8 mouse cellular contexts compared by ENCODE assay signal in the genomic region with DNA sequence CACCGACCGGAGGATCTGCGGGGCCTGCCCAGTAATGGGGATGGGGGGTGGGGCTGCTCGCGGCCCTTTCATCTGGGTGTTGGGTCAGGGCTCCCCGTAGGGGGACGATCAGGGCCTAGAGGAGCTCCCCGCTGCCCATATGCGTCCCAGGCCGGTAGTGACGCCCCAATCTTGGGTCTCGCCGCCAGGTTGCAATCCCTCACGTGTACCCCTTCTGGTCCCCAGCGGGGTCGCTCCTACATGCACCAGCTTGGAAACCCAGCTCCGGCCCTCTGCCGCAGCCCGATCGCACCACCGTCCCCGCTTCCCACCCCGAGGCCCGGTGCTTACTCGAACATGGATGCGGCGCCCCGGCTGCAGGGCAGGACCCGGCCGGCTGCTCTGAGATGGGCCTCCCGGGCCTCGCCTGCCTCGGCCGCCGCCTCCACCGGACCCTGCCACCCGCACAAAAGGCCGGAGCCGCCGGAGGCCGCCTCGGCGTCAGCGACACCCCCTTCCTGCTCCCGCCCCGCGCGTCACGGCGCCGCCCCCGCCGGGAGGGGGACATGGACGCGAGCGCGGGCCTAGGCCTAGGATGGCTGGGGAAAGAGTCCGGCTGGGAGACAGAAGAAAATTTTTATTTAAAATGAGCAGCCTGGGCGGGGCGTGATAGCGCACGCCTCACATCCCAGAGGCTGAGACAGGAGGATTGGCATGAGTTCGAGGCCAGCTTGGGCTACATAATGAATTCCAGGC. TPM values are rescaled to one million over a fixed set of nuclear protein-coding genes. Genes with fewer than 3 reads are reported as not detected.
A peak's percentile ranks its signal among the peaks of the same experiment; 100 is the strongest.
DNase-seq lines count a peak whose midpoint lies in the region; ATAC-seq lines count a peak whose summit lies in the region.

No protein-coding gene starts in this region.

- ATAC-seq in erythroblast, adult 5-6 weeks (replicated peaks; ENCODE audit: low FRiP score, poor library complexity, severe bottlenecking), result no peak
- ATAC-seq in limb, embryonic 12.5 days (ENCODE audit: insufficient number of reproducible peaks, insufficient read depth, low FRiP score, low TSS enrichment, low read depth), result peak; percentile 85
- peak; percentile 79 for ATAC-seq in midbrain, embryonic 13.5 days

- H3K27ac ChIP-seq in embryonic facial prominence, embryonic 10.5 days (replicated peaks), result peak overlapping the region; percentile 98
- peak overlapping the region; percentile 95 for H3K27ac ChIP-seq in limb, embryonic 12.5 days
- peak overlapping the region; percentile 99 for H3K27ac ChIP-seq in midbrain, embryonic 13.5 days

- no peaks in the 10 kb centered on the region for H3K9me3 ChIP-seq in erythroblast, embryonic 14.5 days (ENCODE audit: control insufficient read depth, low read length)
- no peaks in the 10 kb centered on the region for H3K9me3 ChIP-seq in embryonic facial prominence, embryonic 10.5 days
- H3K9me3 ChIP-seq in limb, embryonic 12.5 days, result no peaks in the 10 kb centered on the region
- no peaks in the 10 kb centered on the region for H3K9me3 ChIP-seq in midbrain, embryonic 13.5 days

- under 1% methylated on average over 63 of the region's 63 CpGs for WGBS in embryonic facial prominence, embryonic 10.5 days
- under 1% methylated on average over 59 of the region's 63 CpGs for WGBS in limb, embryonic 12.5 days
- under 1% methylated on average over 61 of the region's 63 CpGs for WGBS in midbrain, embryonic 13.5 days

- H3K36me3 ChIP-seq in erythroblast, embryonic 14.5 days (ENCODE audit: control insufficient read depth), result no peaks in the 10 kb centered on the region
- H3K36me3 ChIP-seq in embryonic facial prominence, embryonic 10.5 days (replicated peaks), result peaks cover 23% of the 10 kb centered on the region
- H3K36me3 ChIP-seq in limb, embryonic 12.5 days, result peaks cover 15% of the 10 kb centered on the region; the same call in 1 of the 2 replicates
- peaks cover 19% of the 10 kb centered on the region for H3K36me3 ChIP-seq in midbrain, embryonic 13.5 days

- peak overlapping the region; percentile 67 for H3K4me3 ChIP-seq in erythroblast, embryonic 14.5 days (replicated peaks)
- peak overlapping the region; percentile 93 for H3K4me3 ChIP-seq in embryonic facial prominence, embryonic 10.5 days
- H3K4me3 ChIP-seq in limb, embryonic 12.5 days (replicated peaks), result peak overlapping the region; percentile 79
- H3K4me3 ChIP-seq in midbrain, embryonic 13.5 days (replicated peaks), result peak overlapping the region; percentile 95

- no peaks in the 10 kb centered on the region for H3K27me3 ChIP-seq in erythroblast, embryonic 14.5 days (ENCODE audit: control insufficient read depth)
- H3K27me3 ChIP-seq in embryonic facial prominence, embryonic 10.5 days (replicated peaks; ENCODE audit: low read depth, poor library complexity, severe bottlenecking), result no peaks in the 10 kb centered on the region
- no peaks in the 10 kb centered on the region for H3K27me3 ChIP-seq in limb, embryonic 12.5 days
- H3K27me3 ChIP-seq in midbrain, embryonic 13.5 days, result no peaks in the 10 kb centered on the region

- peaks cover 46% of the 10 kb centered on the region for H3K4me1 ChIP-seq in erythroblast, embryonic 14.5 days (ENCODE audit: control insufficient read depth)
- H3K4me1 ChIP-seq in embryonic facial prominence, embryonic 10.5 days, result peaks cover 49% of the 10 kb centered on the region
- peaks cover 55% of the 10 kb centered on the region for H3K4me1 ChIP-seq in limb, embryonic 12.5 days (replicated peaks)
- peaks cover 47% of the 10 kb centered on the region for H3K4me1 ChIP-seq in midbrain, embryonic 13.5 days (replicated peaks)

- peak overlapping the region; percentile 64 for H3K4me2 ChIP-seq in limb, embryonic 12.5 days
- peak overlapping the region; percentile 83 for H3K4me2 ChIP-seq in midbrain, embryonic 13.5 days (replicated peaks)

- peak; percentile 91 for DNase-seq in embryonic facial prominence, embryonic 10.5 days (ENCODE audit: low spot score)
- peak; percentile 93 to 96 for DNase-seq in heart, adult 18-20 months
- peak; percentile 92 for DNase-seq in kidney, adult 18-20 months
- peak; percentile 63 for DNase-seq in spleen, adult 12 weeks (ENCODE audit: low spot score)

- H3K9ac ChIP-seq in limb, embryonic 12.5 days (replicated peaks), result peak overlapping the region; percentile 92
- H3K9ac ChIP-seq in midbrain, embryonic 13.5 days (replicated peaks), result peak overlapping the region; percentile 99

RNA-seq across cellular contexts. Expression of a gene that starts 5.0 kb away (rescaled TPM):
- 0.46 and 0.52 TPM in 2 replicates for polyA plus RNA-seq in erythroblast, embryonic 14.5 days (2012)
- 20.9 and 27.9 TPM in 2 replicates for total RNA-seq in erythroblast, adult 5-6 weeks (2015; ENCODE audit: low replicate concordance)
- total RNA-seq in erythroblast, adult 5-6 weeks (2017; ENCODE audit: low replicate concordance), result 4.9 and 6.2 TPM in 2 replicates
- 96.1 and 102 TPM in 2 replicates for polyA plus RNA-seq in embryonic facial prominence, embryonic 10.5 days (2016; fragmentation: Nextera tagmentation; extraction: Ambion mirVana)
- 10 to 100 TPM; 26.6 to 34.5 TPM for total RNA-seq in heart, adult 18-20 months (2021)
- 95.1 and 104 TPM in 2 replicates for polyA plus RNA-seq in limb, embryonic 12.5 days (2016; fragmentation: Nextera tagmentation; extraction: Ambion mirVana)
- 213 and 241 TPM in 2 replicates for polyA plus RNA-seq in midbrain, embryonic 13.5 days (2015; fragmentation: Nextera tagmentation; extraction: Ambion mirVana)

RNA-seq across cellular contexts. Expression of a gene that starts 23.9 kb away (rescaled TPM):
- 0.07 and 0.08 TPM in 2 replicates for polyA plus RNA-seq in erythroblast, embryonic 14.5 days (2012)
- total RNA-seq in erythroblast, adult 5-6 weeks (2015; ENCODE audit: low replicate concordance), result 1.2 TPM in 1 of 2 replicates, not detected in the other
- total RNA-seq in erythroblast, adult 5-6 weeks (2017; ENCODE audit: low replicate concordance), result 1.2 TPM in 1 of 2 replicates, not detected in the other
- 1.2 and 1.3 TPM in 2 replicates for polyA plus RNA-seq in embryonic facial prominence, embryonic 10.5 days (2016; fragmentation: Nextera tagmentation; extraction: Ambion mirVana)
- total RNA-seq in heart, adult 18-20 months (2021), result 10 to 100 TPM; 39.2 to 40.1 TPM
- polyA plus RNA-seq in limb, embryonic 12.5 days (2016; fragmentation: Nextera tagmentation; extraction: Ambion mirVana), result 1.4 and 2.0 TPM in 2 replicates
- polyA plus RNA-seq in midbrain, embryonic 13.5 days (2015; fragmentation: Nextera tagmentation; extraction: Ambion mirVana), result 1.2 and 2.7 TPM in 2 replicates

RNA-seq across cellular contexts. Expression of a gene that starts 35.6 kb away (rescaled TPM):
- 0.07 and 0.15 TPM in 2 replicates for polyA plus RNA-seq in erythroblast, embryonic 14.5 days (2012)
- total RNA-seq in erythroblast, adult 5-6 weeks (2015; ENCODE audit: low replicate concordance), result 4.0 and 10.0 TPM in 2 replicates
- 0.77 and 6.7 TPM in 2 replicates for total RNA-seq in erythroblast, adult 5-6 weeks (2017; ENCODE audit: low replicate concordance)
- 4.0 and 4.3 TPM in 2 replicates for polyA plus RNA-seq in embryonic facial prominence, embryonic 10.5 days (2016; fragmentation: Nextera tagmentation; extraction: Ambion mirVana)
- total RNA-seq in heart, adult 18-20 months (2021), result 1 to 10 TPM; 2.2 to 2.4 TPM
- 2.4 and 3.6 TPM in 2 replicates for polyA plus RNA-seq in limb, embryonic 12.5 days (2016; fragmentation: Nextera tagmentation; extraction: Ambion mirVana)
- 0.18 and 0.59 TPM in 2 replicates for polyA plus RNA-seq in midbrain, embryonic 13.5 days (2015; fragmentation: Nextera tagmentation; extraction: Ambion mirVana)

Comparison
In these comparisons a context has a peak if more than half of its experiments do, and no peak if none do; other contexts are left out.
1. RNA of a gene that starts 5.0 kb away (polyA plus RNA-seq): 213 to 241 TPM in midbrain, embryonic 13.5 days, 96.1 to 102 TPM in embryonic facial prominence, embryonic 10.5 days and 95.1 to 104 TPM in limb, embryonic 12.5 days; 0.46 to 0.52 TPM in erythroblast, embryonic 14.5 days; every median in the first group is over 10 times any median in the second.
2. Peak in every context shown above with its lines, with median percentiles within 50 percentile points of each other: H3K4me3 ChIP-seq, DNase-seq and H3K27ac ChIP-seq.